Mouse (Mus musculus) mouse trophoblast stem cell (cell line): ENCODE results near the gene Rbmxl2.

ENCODE experiments used
- in situ Hi-C, 2 experiments: fragments of 300-500 bp; cut with MseI, MboI; formaldehyde crosslinking; loops; 2 replicates in 1 of 2; 3 replicates in 1 of 2; pipeline ENCODE4 v1.15.1; 2025

Rbmxl2 gene

GRCm38 (mm10) chr7:107209204-107209860, at the start of gene Rbmxl2:
Rbmxl2 (plus strand) TSS chr7:107209445.
- in situ Hi-C loops, result loop anchor here in 1 of 2 experiments (25.0 kb wide), 1 partner anchor 578 kb away; no protein-coding TSS in a partner anchor

GRCm38 (mm10) chr7:107166690-107167089, 42.6 kb upstream of the Rbmxl2 start, which contains the start of gene Nlrp14:
Nlrp14 (plus strand) TSS chr7:107166990.
- in situ Hi-C loops, result no loop called here

- in situ Hi-C loops, result no loop called here
These were observed 28.8 kb upstream of the Rbmxl2 start for GRCm38 (mm10) chr7:107180406-107180805.

- in situ Hi-C loops, result loop anchor here in 1 of 2 experiments (25.0 kb wide), 1 partner anchor 585 kb away; no protein-coding TSS in a partner anchor
These were observed 7.4 kb upstream of the Rbmxl2 start for GRCm38 (mm10) chr7:107201817-107202216.

GRCm38 (mm10) chr7:107207843-107208242, 1.4 kb upstream of the Rbmxl2 start:
- in situ Hi-C loops, result loop anchor here in 1 of 2 experiments (25.0 kb wide), 1 partner anchor 579 kb away; no protein-coding TSS in a partner anchor

- in situ Hi-C loops, result loop anchor here in 1 of 2 experiments (10.0 to 25.0 kb wide), 2 partner anchors 315 to 577 kb away; no protein-coding TSS in a partner anchor
These were observed 906 bp downstream of the Rbmxl2 start for GRCm38 (mm10) chr7:107210126-107210576.

GRCm38 (mm10) chr7:107215723-107216122, 6.5 kb downstream of the Rbmxl2 start:
- in situ Hi-C loops, result loop anchor here (5.0 to 25.0 kb wide), 3 partner anchors 309 to 572 kb away; no protein-coding TSS in a partner anchor

- in situ Hi-C loops, result loop anchor here (5.0 to 25.0 kb wide), 3 partner anchors 308 to 570 kb away; no protein-coding TSS in a partner anchor
These were observed 7.6 kb downstream of the Rbmxl2 start for GRCm38 (mm10) chr7:107216845-107217244.

- in situ Hi-C loops, result no loop called here
These were observed 27.6 kb downstream of the Rbmxl2 start for GRCm38 (mm10) chr7:107236854-107237253.

- in situ Hi-C loops, result no loop called here
These were observed 28.3 kb downstream of the Rbmxl2 start for GRCm38 (mm10) chr7:107237498-107237897.

- in situ Hi-C loops, result no loop called here
These were observed 32.2 kb downstream of the Rbmxl2 start for GRCm38 (mm10) chr7:107241371-107241883.

- in situ Hi-C loops, result no loop called here
These were observed 41.2 kb downstream of the Rbmxl2 start for GRCm38 (mm10) chr7:107250211-107250985.

GRCm38 (mm10) chr7:107253355-107253754, 44.1 kb downstream of the Rbmxl2 start:
- in situ Hi-C loops, result no loop called here

- in situ Hi-C loops, result no loop called here
These were observed 50.7 kb downstream of the Rbmxl2 start for GRCm38 (mm10) chr7:107259936-107260335.
